Comparison of ENCODE assay signal across 8 mouse cellular contexts in genomic region chr17:27564391-27565162, GRCm38 (mm10). TPM values are rescaled to one million over a fixed set of nuclear protein-coding genes. Genes with fewer than 3 reads are reported as not detected.
DNase-seq lines count a peak whose midpoint lies in the region; ATAC-seq and TF ChIP-seq lines count a peak whose summit lies in the region.

No protein-coding gene starts in this region.

- H3K79me2 ChIP-seq in liver, adult 2 months (ENCODE audit: control insufficient read depth, insufficient read depth, low read length): no peaks in the 10 kb centered on the region

- no peaks in the 10 kb centered on the region for H3K27me3 ChIP-seq in lung, embryonic 14.5 days (ENCODE audit: insufficient read depth, low read length)
- no peaks in the 10 kb centered on the region for H3K27me3 ChIP-seq in forebrain, embryonic 16.5 days (replicated peaks; ENCODE audit: control insufficient read depth, insufficient read depth, low read length)
- no peaks in the 10 kb centered on the region for H3K27me3 ChIP-seq in liver, adult 2 months (ENCODE audit: control insufficient read depth, insufficient read depth, low read length)

- ATAC-seq in lung, embryonic 14.5 days (ENCODE audit: insufficient read depth): no peak; the same call in 1 of the 2 replicates
- ATAC-seq in forebrain, embryonic 16.5 days: no peak

- 0 out of 2 replicates have a peak, but pooled peaks cover 6% of the 10 kb centered on the region for H3K4me1 ChIP-seq in lung, embryonic 14.5 days (ENCODE audit: insufficient read depth)
- H3K4me1 ChIP-seq in bone marrow macrophage, adult 2 months (ENCODE audit: control insufficient read depth, insufficient read depth, low read length): peaks cover 43% of the 10 kb centered on the region
- H3K4me1 ChIP-seq in forebrain, embryonic 16.5 days (replicated peaks; ENCODE audit: control insufficient read depth, insufficient read depth, low read length): peaks cover 21% of the 10 kb centered on the region
- H3K4me1 ChIP-seq in liver, adult 2 months (ENCODE audit: control insufficient read depth, insufficient read depth, low read length): peaks cover 5% of the 10 kb centered on the region; the same call in 1 of the 2 replicates

- no peak for TF ChIP-seq POLR2A in bone marrow macrophage, adult 2 months (IDR thresholded peaks at IDR 0.05; ENCODE audit: borderline replicate concordance, low read depth, low read length)
- no peak for TF ChIP-seq POLR2A in liver, adult 2 months (IDR thresholded peaks at IDR 0.05; ENCODE audit: extremely low read depth, insufficient read depth, low read length)

- H3K36me3 ChIP-seq in lung, embryonic 14.5 days (ENCODE audit: insufficient read depth): peaks cover 22% of the 10 kb centered on the region
- no peaks in the 10 kb centered on the region for H3K36me3 ChIP-seq in forebrain, embryonic 16.5 days (ENCODE audit: control insufficient read depth, insufficient read depth)
- no peaks in the 10 kb centered on the region for H3K36me3 ChIP-seq in liver, adult 2 months (ENCODE audit: control insufficient read depth, insufficient read depth, low read length)

- peak overlapping the region; percentile 62; the same call in 1 of the 2 replicates for H3K9ac ChIP-seq in lung, embryonic 14.5 days
- peak overlapping the region; percentile 82 for H3K9ac ChIP-seq in forebrain, embryonic 16.5 days (replicated peaks; ENCODE audit: low read depth, low read length)
- H3K9ac ChIP-seq in liver, adult 2 months (ENCODE audit: low read depth, low read length): no peak overlapping the region; the same call in 1 of the 2 replicates

- WGBS in lung, embryonic 14.5 days: 11% methylated on average over 20 of the region's 20 CpGs
- 17% methylated on average over 19 of the region's 20 CpGs for WGBS in forebrain, embryonic 16.5 days
- 32% methylated on average over 20 of the region's 20 CpGs for WGBS in liver, adult 2 months

- peak; percentile 48 for TF ChIP-seq CTCF in lung, embryonic 14.5 days (IDR thresholded peaks at IDR 0.05; ENCODE audit: low read depth)
- 0 out of 2 replicates have a peak, but pooled peaks have one; percentile 4 for TF ChIP-seq CTCF in bone marrow macrophage, adult 2 months (IDR thresholded peaks at IDR 0.05; ENCODE audit: low read depth, low read length)
- TF ChIP-seq CTCF in liver, adult 2 months (IDR thresholded peaks at IDR 0.05; ENCODE audit: low read depth, low read length): no peak

- peak overlapping the region; percentile 98 for H3K4me2 ChIP-seq in lung, embryonic 14.5 days
- H3K4me2 ChIP-seq in forebrain, embryonic 16.5 days (ENCODE audit: low read length): peak overlapping the region; percentile 91

- DNase-seq in lung, embryonic 14.5 days: peak; percentile 28
- no peak for DNase-seq in lung, postnatal 36 days
- no peak for DNase-seq in liver, adult 2 months (ENCODE audit: extremely low read depth, low read depth, low spot score)
- peak; percentile 62 for DNase-seq in retina, postnatal 1 day
- no peak for DNase-seq in layer of hippocampus, postnatal 14 days (ENCODE audit: low spot score in 2 of 2)
- no peak for DNase-seq in left cerebral cortex, adult 9 months (ENCODE audit: low spot score in 2 of 2)

- H3K27ac ChIP-seq in lung, embryonic 14.5 days (ENCODE audit: low read depth): no peak overlapping the region; the same call in 1 of the 2 replicates
- H3K27ac ChIP-seq in bone marrow macrophage, adult 2 months (ENCODE audit: insufficient read depth, low read depth, low read length): peak overlapping the region; percentile 75
- H3K27ac ChIP-seq in forebrain, embryonic 16.5 days (ENCODE audit: low read length): no peak overlapping the region
- no peak overlapping the region for H3K27ac ChIP-seq in liver, adult 2 months (replicated peaks; ENCODE audit: insufficient read depth, low read depth, low read length)

- H3K9me3 ChIP-seq in lung, embryonic 14.5 days (ENCODE audit: low read depth, low read length): no peaks in the 10 kb centered on the region
- no peaks in the 10 kb centered on the region for H3K9me3 ChIP-seq in forebrain, embryonic 16.5 days (ENCODE audit: control insufficient read depth, low read length)

- H3K4me3 ChIP-seq in lung, embryonic 14.5 days (ENCODE audit: low read depth, low read length): peak overlapping the region; percentile 61
- H3K4me3 ChIP-seq in bone marrow macrophage, adult 2 months (ENCODE audit: insufficient read depth, low read length): peak overlapping the region; percentile 65
- H3K4me3 ChIP-seq in forebrain, embryonic 16.5 days (replicated peaks; ENCODE audit: low read length): peak overlapping the region; percentile 75
- H3K4me3 ChIP-seq in liver, adult 2 months (ENCODE audit: insufficient read depth, low read depth, low read length): peak overlapping the region; percentile 70

RNA-seq across cellular contexts. Expression of gene AI413582, which starts 1.0 kb away (rescaled TPM):
- polyA plus RNA-seq in lung, embryonic 14.5 days (2014; fragmentation: Nextera tagmentation; extraction: Ambion mirVana): 17.6 and 21.8 TPM in 2 replicates
- 76.7 and 85.6 TPM in 2 replicates for polyA plus RNA-seq in bone marrow macrophage, adult 2 months (2012; ENCODE audit: insufficient read depth, insufficient read length, missing spikeins)
- 31.9 and 49.8 TPM in 2 replicates for polyA plus RNA-seq in forebrain, embryonic 16.5 days (2015; fragmentation: Nextera tagmentation; extraction: Ambion mirVana)
- 4.5 and 4.9 TPM in 2 replicates for total RNA-seq in liver, adult 2 months (2014; rRNA removed)
- 11.3 and 12.9 TPM in 2 replicates for polyA plus RNA-seq in liver, adult 2 months (2012; rRNA removed)
- total RNA-seq in layer of hippocampus, postnatal 14 days (2021): 10 to 100 TPM; 65.6 to 65.9 TPM

RNA-seq across cellular contexts. Expression of gene Hmga1, which starts 8.3 kb away (rescaled TPM):
- 295 and 329 TPM in 2 replicates for polyA plus RNA-seq in lung, embryonic 14.5 days (2014; fragmentation: Nextera tagmentation; extraction: Ambion mirVana)
- polyA plus RNA-seq in bone marrow macrophage, adult 2 months (2012; ENCODE audit: insufficient read depth, insufficient read length, missing spikeins): 151 and 159 TPM in 2 replicates
- 107 and 113 TPM in 2 replicates for polyA plus RNA-seq in forebrain, embryonic 16.5 days (2015; fragmentation: Nextera tagmentation; extraction: Ambion mirVana)
- total RNA-seq in liver, adult 2 months (2014; rRNA removed): 5.7 and 8.1 TPM in 2 replicates
- polyA plus RNA-seq in liver, adult 2 months (2012; rRNA removed): 16.5 and 21.4 TPM in 2 replicates
- 10 to 100 TPM; 31.3 to 32.7 TPM for total RNA-seq in layer of hippocampus, postnatal 14 days (2021)

RNA-seq across cellular contexts. Expression of gene Grm4, which starts 43.4 kb away (rescaled TPM):
- polyA plus RNA-seq in lung, embryonic 14.5 days (2014; fragmentation: Nextera tagmentation; extraction: Ambion mirVana): 0.05 and 0.11 TPM in 2 replicates
- not detected in 2 replicates for polyA plus RNA-seq in bone marrow macrophage, adult 2 months (2012; ENCODE audit: insufficient read depth, insufficient read length, missing spikeins)
- polyA plus RNA-seq in forebrain, embryonic 16.5 days (2015; fragmentation: Nextera tagmentation; extraction: Ambion mirVana): 3.0 and 4.0 TPM in 2 replicates
- 0.07 TPM in 1 of 2 replicates, not detected in the other for total RNA-seq in liver, adult 2 months (2014; rRNA removed)
- polyA plus RNA-seq in liver, adult 2 months (2012; rRNA removed): not detected in 2 replicates
- total RNA-seq in layer of hippocampus, postnatal 14 days (2021): 10 to 100 TPM; 10.7 to 19.3 TPM

RNA-seq across cellular contexts. Expression of gene Nudt3, which starts 58.7 kb away (rescaled TPM):
- 30.5 and 34.4 TPM in 2 replicates for polyA plus RNA-seq in lung, embryonic 14.5 days (2014; fragmentation: Nextera tagmentation; extraction: Ambion mirVana)
- 55.7 and 58.0 TPM in 2 replicates for polyA plus RNA-seq in bone marrow macrophage, adult 2 months (2012; ENCODE audit: insufficient read depth, insufficient read length, missing spikeins)
- 272 and 293 TPM in 2 replicates for polyA plus RNA-seq in forebrain, embryonic 16.5 days (2015; fragmentation: Nextera tagmentation; extraction: Ambion mirVana)
- total RNA-seq in liver, adult 2 months (2014; rRNA removed): 19.5 and 21.1 TPM in 2 replicates
- 23.5 and 25.5 TPM in 2 replicates for polyA plus RNA-seq in liver, adult 2 months (2012; rRNA removed)
- 100 to 1,000 TPM; 487 to 502 TPM for total RNA-seq in layer of hippocampus, postnatal 14 days (2021)

Comparison
In these comparisons a context has a peak if more than half of its experiments do, and no peak if none do; other contexts are left out.
1. DNase-seq: peak in lung, embryonic 14.5 days (single experiment) and retina, postnatal 1 day (single experiment); none in lung, postnatal 36 days (single experiment), liver, adult 2 months (single experiment), layer of hippocampus, postnatal 14 days (0 of 2) and left cerebral cortex, adult 9 months (0 of 2).
2. Peak in every context shown above with its lines, with median percentiles within 50 percentile points of each other: H3K4me3 ChIP-seq.